Mouse (Mus musculus) CH12.LX (cell line): ENCODE measurements around the gene Map3k20.

Experiments
- CTCF ChIP-seq, 2 experiments: IDR thresholded peaks in 1 of 2; conservative IDR thresholded peaks in 1 of 2; 2 replicates each; pipeline ENCODE4 v1.5.1; 2011 to 2012; ENCODE audit warnings: low read depth in 2 of 2, low read length in 2 of 2, improper control_type of control experiment in 1 of 2, inconsistent platforms in 1 of 2, mild to moderate bottlenecking in 1 of 2, moderate library complexity in 1 of 2
- KAT2A ChIP-seq: IDR thresholded peaks from 2 replicates; pipeline ENCODE4 v1.6.1; 2012; ENCODE audit warnings: low read length, improper control_type of control experiment, inconsistent platforms; ENCODE audit not compliant: insufficient replicate concordance
- POLR2A ChIP-seq: IDR thresholded peaks from 2 replicates; pipeline ENCODE4 v1.6.1; 2011; ENCODE audit warnings: low read depth, mild to moderate bottlenecking, improper control_type of control experiment, low read length
- USF1 ChIP-seq: IDR thresholded peaks from 2 replicates; pipeline ENCODE4 v1.6.1; 2014; ENCODE audit warnings: low read depth, mild to moderate bottlenecking, inconsistent platforms, low read length, improper control_type of control experiment

DNA sequence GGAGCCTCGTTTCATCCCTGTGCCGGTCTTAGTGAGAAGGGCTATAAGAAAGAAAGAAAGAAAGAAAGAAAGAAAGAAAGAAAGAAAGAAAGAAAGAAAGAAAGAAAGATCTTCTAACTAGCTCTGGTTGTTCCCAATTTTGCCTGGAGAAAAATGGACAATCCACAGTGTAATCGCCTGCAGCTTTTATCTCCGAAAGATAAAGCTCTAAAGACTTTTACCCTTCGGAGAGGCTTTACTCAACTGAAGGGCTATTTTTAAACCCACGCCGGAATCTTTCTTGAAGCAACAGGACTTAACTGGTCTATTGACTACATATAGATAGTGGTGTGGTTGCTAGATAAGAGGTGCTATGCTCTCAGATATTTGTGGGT is 190.0 kb downstream of the Map3k20 start:
- TF ChIP-seq USF1 (no peak), KAT2A (no peak), CTCF (conservative IDR thresholded peaks at IDR 0.05 in 1 of 2, IDR thresholded peaks at IDR 0.05 in 1 of 2; ENCODE audit: low read depth in 2 of 2, low read length in 2 of 2) (no peak), POLR2A (no peak)
